Mouse (Mus musculus) midbrain, embryonic 11.5 days (tissue): ENCODE measurements around the gene Slc8b1. TPM values are rescaled to one million over a fixed set of nuclear protein-coding genes. Genes with fewer than 3 reads are reported as not detected.

Experiments
- ATAC-seq: fragments of 200-750 bp; cut with Nextera tagmentation; 2 replicates; pipeline ENCODE4 v1.8.0; 2017; ENCODE audit warnings: moderate TSS enrichment, moderate library complexity; ENCODE audit not compliant: low FRiP score
- DNase-seq: peaks from one replicate; pipeline ENCODE4 v3.0.0; 2015; ENCODE audit warnings: low spot score; ENCODE audit errors: missing footprints
- H3K27ac ChIP-seq: fragments of 300-500 bp; sonication (generic); 2 replicates; pipeline ENCODE4 v1.5.1; 2014; ENCODE audit warnings: low read depth, low read length
- H3K27me3 ChIP-seq: fragments of 300-500 bp; sonication (generic); 2 replicates; pipeline ENCODE4 v1.6.1; 2014; ENCODE audit warnings: mild to moderate bottlenecking, low read length, moderate library complexity, mixed read lengths; ENCODE audit not compliant: control insufficient read depth, insufficient read depth
- H3K36me3 ChIP-seq: fragments of 300-500 bp; sonication (generic); 2 replicates; pipeline ENCODE4 v1.6.1; 2014; ENCODE audit warnings: mild to moderate bottlenecking, low read length, moderate library complexity, mixed read lengths; ENCODE audit not compliant: control insufficient read depth, insufficient read depth
- H3K4me1 ChIP-seq: fragments of 300-500 bp; sonication (generic); 2 replicates; pipeline ENCODE4 v1.6.1; 2014; ENCODE audit warnings: low read length; ENCODE audit not compliant: control insufficient read depth, insufficient read depth
- H3K4me2 ChIP-seq: fragments of 300-500 bp; sonication (generic); 2 replicates; pipeline ENCODE4 v1.6.1; 2014; ENCODE audit warnings: mild to moderate bottlenecking, moderate library complexity
- H3K4me3 ChIP-seq: fragments of 300-500 bp; sonication (generic); 2 replicates; pipeline ENCODE4 v1.5.1; 2014; ENCODE audit warnings: low read depth, low read length
- H3K9ac ChIP-seq: fragments of 300-500 bp; sonication (generic); 2 replicates; pipeline ENCODE4 v1.6.1; 2014; ENCODE audit warnings: low read length
- H3K9me3 ChIP-seq: fragments of 300-500 bp; sonication (generic); 2 replicates; pipeline ENCODE4 v1.6.1; 2016; ENCODE audit warnings: low read length; ENCODE audit not compliant: control insufficient read depth
- WGBS: fragments of 180-500 bp; shearing (Covaris S2); extraction: QIAGEN DNeasy Blood & Tissue Kit; methylation state at CpG from one replicate; pipeline ENCODE4 v1.1.7; 2014; 5-methylcytosine and 5-hydroxymethylcytosine counted together
- polyA plus RNA-seq: library from polyadenylated mRNA; unstranded; fragments of >200 nt; fragmentation: Nextera tagmentation; extraction: Ambion mirVana; gene quantifications from 2 replicates; pipeline ENCODE4 v1.2.1, GENCODE M21; 2014

Slc8b1 gene
- polyA plus RNA-seq, 1 experiment from 2014 or later, result 1.3 TPM

GRCm38 (mm10) chr5:120550673-120551072 lies 39.7 kb downstream of the Slc8b1 start:
- Histone ChIP-seq H3K9me3 (no peaks in the 10 kb centered on the region), H3K4me2 (no peak overlapping the region), H3K36me3 (no peaks in the 10 kb centered on the region), H3K27ac (no peak overlapping the region), H3K4me3 (no peak overlapping the region), H3K27me3 (no peaks in the 10 kb centered on the region), H3K9ac (no peak overlapping the region), H3K4me1 (no peaks in the 10 kb centered on the region)
- no peak for DNase-seq
- ATAC-seq, result no peak
- WGBS, result 96% methylated on average over 5 of the region's 5 CpGs

- H3K36me3 ChIP-seq, result no peaks in the 10 kb centered on the region
- no peaks in the 10 kb centered on the region for H3K27me3 ChIP-seq
- no peak overlapping the region for H3K9ac ChIP-seq
- 90% methylated on average over 24 of the region's 24 CpGs for WGBS
- H3K4me1 ChIP-seq, result peaks cover 10% of the 10 kb centered on the region
- H3K9me3 ChIP-seq, result no peaks in the 10 kb centered on the region
- DNase-seq (no peak), ATAC-seq (no peak)
- no peak overlapping the region for H3K27ac ChIP-seq
- H3K4me2 ChIP-seq, result no peak overlapping the region
- H3K4me3 ChIP-seq, result no peak overlapping the region
Measured at GRCm38 (mm10) chr5:120555871-120556270, 44.9 kb downstream of the Slc8b1 start.

GRCm38 (mm10) chr5:120558041-120558440 lies 47.1 kb downstream of the Slc8b1 start:
- 78% methylated on average over 8 of the region's 8 CpGs for WGBS
- H3K27ac ChIP-seq, result no peak overlapping the region

GRCm38 (mm10) chr5:120558762-120559161 lies 47.8 kb downstream of the Slc8b1 start:
- Histone ChIP-seq H3K4me1 (peaks cover 16% of the 10 kb centered on the region), H3K9ac (no peak overlapping the region), H3K27me3 (no peaks in the 10 kb centered on the region), H3K4me3 (no peak overlapping the region), H3K27ac (no peak overlapping the region), H3K36me3 (no peaks in the 10 kb centered on the region), H3K4me2 (no peak overlapping the region), H3K9me3 (no peaks in the 10 kb centered on the region)
- no peak for DNase-seq
- 74% methylated on average over 14 of the region's 14 CpGs for WGBS
- no peak for ATAC-seq

More at GRCm38 (mm10) chr5:120558041-120558440, 47.1 kb downstream of the Slc8b1 start:
- Histone ChIP-seq H3K9me3 (no peaks in the 10 kb centered on the region), H3K36me3 (no peaks in the 10 kb centered on the region), H3K9ac (no peak overlapping the region), H3K4me3 (no peak overlapping the region), H3K27me3 (no peaks in the 10 kb centered on the region), H3K4me2 (no peak overlapping the region), H3K4me1 (peaks cover 13% of the 10 kb centered on the region)
- ATAC-seq (no peak), DNase-seq (no peak)

- 73% methylated on average over 9 of the region's 9 CpGs for WGBS
Measured at GRCm38 (mm10) chr5:120560129-120560615, 49.2 kb downstream of the Slc8b1 start.

GRCm38 (mm10) chr5:120560616-120561311 lies 49.8 kb downstream of the Slc8b1 start:
- Histone ChIP-seq H3K27ac (peak overlapping the region; percentile 40), H3K4me2 (no peak overlapping the region), H3K4me1 (peaks cover 16% of the 10 kb centered on the region), H3K9ac (peak overlapping the region; percentile 40), H3K9me3 (no peaks in the 10 kb centered on the region), H3K4me3 (no peak overlapping the region), H3K27me3 (no peaks in the 10 kb centered on the region), H3K36me3 (no peaks in the 10 kb centered on the region)
- WGBS, result 24% methylated on average over 16 of the region's 16 CpGs
- DNase-seq (peak; percentile 85), ATAC-seq (peak; percentile 73; the same call in 1 of the 2 replicates)

More at GRCm38 (mm10) chr5:120560129-120560615, 49.2 kb downstream of the Slc8b1 start:
- peak overlapping the region; percentile 40; the same call in 1 of the 2 replicates for H3K27ac ChIP-seq
- H3K4me1 ChIP-seq, result peaks cover 16% of the 10 kb centered on the region
- no peaks in the 10 kb centered on the region for H3K36me3 ChIP-seq
- H3K9ac ChIP-seq, result no peak overlapping the region
- peak; percentile 34; the same call in 1 of the 2 replicates for ATAC-seq
- H3K4me3 ChIP-seq, result no peak overlapping the region
- no peaks in the 10 kb centered on the region for H3K27me3 ChIP-seq
- DNase-seq, result no peak
- no peak overlapping the region for H3K4me2 ChIP-seq
- H3K9me3 ChIP-seq, result no peaks in the 10 kb centered on the region

- H3K9ac ChIP-seq, result peak overlapping the region; percentile 24; the same call in 1 of the 2 replicates
- DNase-seq, result peak; percentile 90
- no peak overlapping the region for H3K4me2 ChIP-seq
- WGBS, result 59% methylated on average over 28 of the region's 28 CpGs
- peaks cover 40% of the 10 kb centered on the region for H3K4me1 ChIP-seq
- no peak overlapping the region for H3K4me3 ChIP-seq
- H3K36me3 ChIP-seq, result no peaks in the 10 kb centered on the region
- peak overlapping the region; percentile 51 for H3K27ac ChIP-seq
- no peak for ATAC-seq
- H3K9me3 ChIP-seq, result no peaks in the 10 kb centered on the region
- no peaks in the 10 kb centered on the region for H3K27me3 ChIP-seq
Measured at GRCm38 (mm10) chr5:120562956-120563913, 52.3 kb downstream of the Slc8b1 start.

- H3K36me3 ChIP-seq, result no peaks in the 10 kb centered on the region
- H3K9me3 ChIP-seq, result no peaks in the 10 kb centered on the region
- H3K4me1 ChIP-seq, result peaks cover 44% of the 10 kb centered on the region
- 53% methylated on average over 4 of the region's 4 CpGs for WGBS
- no peaks in the 10 kb centered on the region for H3K27me3 ChIP-seq
- H3K9ac ChIP-seq, result no peak overlapping the region
- no peak for DNase-seq
- H3K27ac ChIP-seq, result no peak overlapping the region
- no peak overlapping the region for H3K4me2 ChIP-seq
- no peak for ATAC-seq
- no peak overlapping the region for H3K4me3 ChIP-seq
Measured at GRCm38 (mm10) chr5:120563914-120564311, 52.9 kb downstream of the Slc8b1 start.
